Mouse (Mus musculus) embryonic facial prominence, embryonic 14.5 days (tissue): ENCODE measurements at regions not wholly inside any gene's neighbourhood (a gene's known extent, or its start where the extent isn't known, plus 50 kb on each side); places are given as distances from the start of the nearest gene placed in this dataset.

Experiments
- ATAC-seq: fragments of 200-750 bp; cut with Nextera tagmentation; 2 replicates; pipeline ENCODE4 v1.8.0; 2017; ENCODE audit warnings: low read depth, moderate number of reproducible peaks, moderate TSS enrichment
- DNase-seq: peaks from one replicate; pipeline ENCODE4 v3.0.0-alpha.2; 2015; ENCODE audit warnings: low spot score
- H3K27ac ChIP-seq: fragments of 300-500 bp; sonication (generic); replicated peaks from 2 replicates; pipeline ENCODE4 v1.5.1; 2014; ENCODE audit warnings: low read depth, mild to moderate bottlenecking, low read length, moderate library complexity
- H3K27me3 ChIP-seq: fragments of 300-500 bp; sonication (generic); replicated peaks from 2 replicates; pipeline ENCODE4 v1.6.1; 2014; ENCODE audit warnings: low read length; ENCODE audit not compliant: control insufficient read depth, insufficient read depth
- H3K36me3 ChIP-seq: fragments of 300-500 bp; sonication (generic); 2 replicates; pipeline ENCODE4 v1.6.1; 2014; ENCODE audit warnings: low read length, mixed read lengths; ENCODE audit not compliant: control insufficient read depth, insufficient read depth
- H3K4me1 ChIP-seq: fragments of 300-500 bp; sonication (generic); 2 replicates; pipeline ENCODE4 v1.6.1; 2014; ENCODE audit warnings: antibody characterized with exemption, low read length; ENCODE audit not compliant: control insufficient read depth, insufficient read depth
- H3K4me2 ChIP-seq: fragments of 300-500 bp; sonication (generic); 2 replicates; pipeline ENCODE4 v1.6.1; 2014; ENCODE audit warnings: low read depth, mild to moderate bottlenecking, low read length, moderate library complexity, mixed read lengths
- H3K4me3 ChIP-seq: fragments of 300-500 bp; sonication (generic); 2 replicates; pipeline ENCODE4 v1.5.1; 2014; ENCODE audit warnings: low read depth, mild to moderate bottlenecking, low read length
- H3K9ac ChIP-seq: fragments of 300-500 bp; sonication (generic); 2 replicates; pipeline ENCODE4 v1.6.1; 2014; ENCODE audit warnings: low read depth, mild to moderate bottlenecking, low read length, moderate library complexity, mixed read lengths
- H3K9me3 ChIP-seq: fragments of 300-500 bp; sonication (generic); 2 replicates; pipeline ENCODE4 v1.6.1; 2016; ENCODE audit warnings: low read length; ENCODE audit not compliant: control insufficient read depth
- WGBS: fragments of 180-500 bp; shearing (Covaris S2); extraction: QIAGEN DNeasy Blood & Tissue Kit; methylation state at CpG from one replicate; pipeline ENCODE4 v1.1.7; 2014; 5-methylcytosine and 5-hydroxymethylcytosine counted together

- H3K36me3 ChIP-seq: no peaks in the 10 kb centered on the region
- no peaks in the 10 kb centered on the region for H3K9me3 ChIP-seq
- DNase-seq (no peak), ATAC-seq (no peak)
- H3K4me1 ChIP-seq: no peaks in the 10 kb centered on the region
- H3K27me3 ChIP-seq: no peaks in the 10 kb centered on the region
- H3K4me2 ChIP-seq: no peak overlapping the region
- no peak overlapping the region for H3K9ac ChIP-seq
- no peak overlapping the region for H3K4me3 ChIP-seq
- H3K27ac ChIP-seq: no peak overlapping the region
- WGBS: 75% methylated on average over 3 of the region's 3 CpGs
Measured at GRCm38 (mm10) chr10:55257351-55257750, 849.4 kb upstream of the Msl3l2 start.

GRCm38 (mm10) chr10:55300141-55300540 lies 806.6 kb upstream of the Msl3l2 start:
- H3K27ac ChIP-seq: no peak overlapping the region
- no peaks in the 10 kb centered on the region for H3K36me3 ChIP-seq
- no peaks in the 10 kb centered on the region for H3K27me3 ChIP-seq
- DNase-seq (no peak), ATAC-seq (no peak)
- WGBS: 88% methylated on average over 5 of the region's 5 CpGs
- H3K4me1 ChIP-seq: no peaks in the 10 kb centered on the region
- no peak overlapping the region for H3K4me3 ChIP-seq
- H3K9ac ChIP-seq: no peak overlapping the region
- no peak overlapping the region for H3K4me2 ChIP-seq
- no peaks in the 10 kb centered on the region for H3K9me3 ChIP-seq

DNA sequence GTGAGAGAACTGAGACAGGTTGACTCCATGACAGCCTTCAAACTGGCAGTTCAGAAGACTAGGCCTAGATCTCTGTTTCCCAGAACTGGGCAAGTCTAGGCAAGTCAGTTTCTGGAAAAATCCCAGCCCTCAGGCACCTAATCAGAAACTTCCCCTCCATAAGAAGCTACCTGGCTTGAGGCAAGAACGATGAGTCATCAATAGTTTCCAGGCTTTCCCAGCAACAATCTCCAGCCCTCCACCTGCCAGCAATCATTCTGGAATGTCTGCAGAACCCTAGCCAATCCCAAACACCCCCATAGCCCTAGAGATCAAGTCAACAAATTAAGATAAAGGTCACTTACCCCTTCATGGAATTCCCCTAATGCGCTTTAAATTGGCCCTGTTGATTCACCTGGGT lies 772.9 kb upstream of the Msl3l2 start:
- Histone ChIP-seq H3K27me3 (no peaks in the 10 kb centered on the region), H3K9ac (no peak overlapping the region), H3K4me2 (no peak overlapping the region), H3K36me3 (no peaks in the 10 kb centered on the region), H3K4me1 (no peaks in the 10 kb centered on the region), H3K4me3 (no peak overlapping the region), H3K27ac (no peak overlapping the region), H3K9me3 (no peaks in the 10 kb centered on the region)
- DNase-seq (no peak), ATAC-seq (no peak)
- WGBS: 82% methylated on average over 2 of the region's 2 CpGs

DNA sequence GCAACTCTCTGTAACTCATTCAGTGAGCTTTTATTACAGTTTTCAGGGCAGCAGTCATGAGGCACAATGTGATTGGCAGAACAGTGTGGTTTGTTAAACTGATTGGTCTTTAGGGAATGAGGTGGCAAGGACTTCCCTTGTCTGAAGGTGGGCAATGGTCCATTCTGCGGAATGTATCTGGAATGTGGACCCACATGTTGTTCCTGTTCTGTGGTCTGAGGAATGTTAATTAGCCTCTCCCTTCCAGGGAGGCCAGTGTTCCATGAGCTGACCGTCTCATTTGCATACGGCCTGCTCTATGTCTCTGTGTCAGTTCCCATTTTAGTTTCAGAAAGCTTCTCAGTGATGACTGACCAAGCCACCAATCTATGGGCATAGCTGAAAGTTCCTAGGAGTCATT lies 770.7 kb upstream of the Msl3l2 start:
- Histone ChIP-seq H3K4me3 (no peak overlapping the region), H3K27ac (no peak overlapping the region), H3K9ac (no peak overlapping the region), H3K36me3 (no peaks in the 10 kb centered on the region), H3K27me3 (no peaks in the 10 kb centered on the region), H3K9me3 (no peaks in the 10 kb centered on the region), H3K4me2 (no peak overlapping the region), H3K4me1 (no peaks in the 10 kb centered on the region)
- ATAC-seq (no peak), DNase-seq (no peak)
- WGBS: 67% methylated on average over 3 of the region's 3 CpGs

GRCm38 (mm10) chr10:55348071-55348470 lies 758.6 kb upstream of the Msl3l2 start:
- no peak for ATAC-seq
- no peak overlapping the region for H3K9ac ChIP-seq
- 62% methylated on average over 1 of the region's 1 CpGs for WGBS
- no peaks in the 10 kb centered on the region for H3K9me3 ChIP-seq
- H3K4me1 ChIP-seq: no peaks in the 10 kb centered on the region
- DNase-seq: no peak
- no peak overlapping the region for H3K4me2 ChIP-seq
- no peaks in the 10 kb centered on the region for H3K36me3 ChIP-seq
- no peak overlapping the region for H3K27ac ChIP-seq
- H3K27me3 ChIP-seq: no peaks in the 10 kb centered on the region
- no peak overlapping the region for H3K4me3 ChIP-seq
